Mouse (Mus musculus): Measurements from ENCODE around the gene Scn2b. TPM values are rescaled to one million over a fixed set of nuclear protein-coding genes. Genes with fewer than 3 reads are reported as not detected.

The Scn2b gene
- total RNA-seq, 2 experiments from 2014 or later = 174 to 177 TPM

DNA sequence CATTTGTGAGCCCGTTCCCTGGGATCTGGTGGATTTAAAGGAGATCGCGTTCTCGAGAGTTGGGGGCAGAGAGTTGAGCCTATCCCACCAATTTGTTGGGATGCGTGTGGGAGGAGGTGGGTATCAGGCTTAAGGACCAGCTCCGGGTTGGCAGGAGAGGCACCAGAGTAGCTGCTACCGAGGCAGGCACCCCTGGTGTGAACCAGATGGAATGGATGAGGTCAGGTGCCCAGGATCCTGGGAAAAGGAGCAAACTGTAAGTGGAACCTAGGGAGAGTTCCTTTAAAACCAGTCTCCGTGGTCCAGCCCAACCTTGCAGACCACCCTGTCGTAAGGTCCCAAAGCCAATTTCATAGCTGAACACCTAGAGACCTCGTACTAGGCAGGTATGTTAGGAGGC lies 970 bp downstream of the Scn2b start:
- intact Hi-C loops (cut with DNase I) = loop anchor here (5.0 kb wide), 1 partner anchor 61 kb away; the partner anchor contains the start of gene Mpzl3
- no peak for DNase-seq (ENCODE audit: low spot score in 2 of 2)

DNA sequence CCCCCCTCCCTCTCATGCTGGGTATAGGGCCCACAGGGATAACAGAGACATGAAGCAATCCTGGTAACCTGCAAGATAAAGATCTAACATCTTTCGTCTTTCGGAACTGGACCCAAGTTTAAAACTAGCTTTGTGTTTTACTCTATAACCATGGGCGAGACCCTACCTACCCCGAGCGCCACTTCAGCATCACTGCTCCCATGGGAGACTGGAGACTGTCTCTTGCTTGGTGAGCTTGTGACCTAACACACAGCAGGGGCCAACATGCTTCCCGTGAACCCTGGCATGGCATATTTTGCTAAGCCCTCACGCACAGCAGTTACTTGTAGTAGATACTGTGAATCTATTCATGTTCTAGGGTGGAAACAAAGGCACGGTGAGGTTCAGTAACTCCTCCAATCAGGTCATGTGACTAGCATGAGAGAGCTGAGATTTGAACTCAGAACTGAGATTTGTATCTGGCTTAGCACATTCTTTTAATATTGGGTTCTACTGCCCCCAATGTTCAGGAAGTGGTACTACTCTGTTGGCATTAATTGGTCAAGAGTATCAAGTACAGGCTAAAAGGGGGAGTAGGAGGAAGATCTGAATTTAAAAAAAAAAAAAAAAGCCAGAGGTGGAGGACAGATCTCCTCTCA lies 1.9 kb downstream of the Scn2b start:
- intact Hi-C loops (cut with DNase I) = loop anchor here (5.0 kb wide), 1 partner anchor 62 kb away; the partner anchor contains the start of gene Mpzl3
- DNase-seq (ENCODE audit: low spot score in 2 of 2) = no peak

DNA sequence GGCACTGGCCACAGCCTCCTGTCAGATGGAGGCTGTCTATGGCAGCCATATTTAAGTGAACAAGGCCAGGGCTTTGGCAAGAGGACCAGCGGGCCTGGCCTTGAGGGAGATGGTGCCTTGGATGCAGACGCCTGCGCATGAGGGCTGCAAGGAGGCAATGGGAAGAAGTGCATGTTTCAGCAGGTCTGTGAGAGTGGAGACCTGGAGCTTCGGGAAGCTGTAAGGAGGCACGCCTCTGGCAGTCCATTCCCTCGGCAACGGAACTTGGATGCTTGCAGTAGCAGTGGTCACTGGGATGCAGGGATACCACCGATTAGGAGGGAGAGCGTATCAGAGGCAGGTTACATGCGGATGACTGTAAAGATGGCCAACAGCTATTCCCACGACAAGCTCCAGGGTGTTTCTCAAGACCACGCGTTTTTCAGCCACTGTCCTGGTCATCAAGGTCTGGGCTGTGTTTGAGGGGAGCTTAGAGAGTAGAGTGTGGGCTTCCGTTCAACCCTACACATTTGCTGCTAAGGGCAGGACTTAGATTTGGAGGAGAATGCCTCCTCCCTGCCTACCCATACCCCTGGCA lies 2.5 kb downstream of the Scn2b start:
- no peak for DNase-seq (ENCODE audit: low spot score in 2 of 2)
- intact Hi-C loops (cut with DNase I) = loop anchor here (5.0 kb wide), 1 partner anchor 63 kb away; the partner anchor contains the start of gene Mpzl3

DNA sequence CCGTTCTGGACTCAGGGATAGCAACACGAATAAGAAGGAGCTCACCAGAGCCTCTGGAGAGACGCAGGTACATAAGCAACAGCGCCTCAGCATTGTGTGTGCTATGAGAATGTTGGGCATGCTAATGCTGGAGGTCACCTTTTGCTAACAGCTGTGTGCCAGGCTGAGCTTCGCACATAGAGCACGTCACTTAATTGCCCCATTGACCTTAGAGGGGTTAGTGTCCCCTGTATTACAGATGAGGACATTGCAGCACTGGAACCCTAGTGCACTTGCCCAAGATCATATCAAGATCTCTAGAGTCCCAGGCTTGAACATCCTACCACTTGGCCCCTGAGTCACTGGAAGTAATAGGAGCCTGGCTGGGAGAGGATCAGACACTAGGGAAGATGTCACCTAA lies 3.0 kb downstream of the Scn2b start:
- DNase-seq (ENCODE audit: low spot score in 2 of 2) = no peak
- intact Hi-C loops (cut with DNase I) = no loop called here

DNA sequence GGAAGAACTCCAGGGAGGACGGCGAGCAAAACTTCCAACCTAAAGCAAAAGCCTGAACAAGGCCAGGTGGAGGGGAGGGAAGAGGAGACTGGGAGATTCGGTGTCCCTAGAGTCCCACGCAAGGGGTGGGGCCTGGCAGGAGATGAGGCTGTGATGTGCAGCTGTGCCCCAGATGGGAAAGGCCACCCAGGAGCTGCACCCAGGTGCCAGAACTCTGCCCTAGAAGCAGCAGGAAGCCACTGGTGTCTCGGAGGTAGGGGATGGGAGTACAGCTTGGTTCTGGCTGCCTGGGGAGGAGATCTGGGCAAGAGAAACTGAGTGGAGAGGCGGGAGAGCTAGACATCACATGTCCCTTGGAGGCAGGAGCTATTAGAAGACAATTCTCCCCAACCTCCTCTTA lies 3.4 kb downstream of the Scn2b start:
- intact Hi-C loops (cut with DNase I) = no loop called here
- DNase-seq (ENCODE audit: low spot score in 2 of 2) = peak in 1 of 2 experiments; percentile 33

DNA sequence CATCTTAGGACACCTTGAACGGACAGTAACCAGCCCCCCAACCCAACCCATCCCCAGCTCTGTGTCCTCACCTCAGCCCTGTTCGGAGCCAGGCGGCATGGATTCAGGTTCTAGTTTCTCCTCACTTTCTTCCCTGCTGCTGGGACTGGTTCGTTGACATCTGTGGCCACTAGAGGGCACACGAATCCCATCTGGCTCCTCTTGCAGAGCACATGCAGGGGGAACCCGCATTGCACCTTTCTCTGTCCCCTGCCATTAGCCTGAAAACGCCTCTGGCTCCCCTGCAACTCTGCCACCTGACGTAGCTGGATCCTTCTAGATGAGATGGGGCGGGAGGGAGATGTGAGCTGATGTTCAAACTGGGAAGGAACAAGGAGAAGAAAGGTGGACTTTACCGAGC lies 4.2 kb downstream of the Scn2b start:
- peak; percentile 85 to 87 for DNase-seq (ENCODE audit: low spot score in 2 of 2)
- intact Hi-C loops (cut with DNase I) = no loop called here

DNA sequence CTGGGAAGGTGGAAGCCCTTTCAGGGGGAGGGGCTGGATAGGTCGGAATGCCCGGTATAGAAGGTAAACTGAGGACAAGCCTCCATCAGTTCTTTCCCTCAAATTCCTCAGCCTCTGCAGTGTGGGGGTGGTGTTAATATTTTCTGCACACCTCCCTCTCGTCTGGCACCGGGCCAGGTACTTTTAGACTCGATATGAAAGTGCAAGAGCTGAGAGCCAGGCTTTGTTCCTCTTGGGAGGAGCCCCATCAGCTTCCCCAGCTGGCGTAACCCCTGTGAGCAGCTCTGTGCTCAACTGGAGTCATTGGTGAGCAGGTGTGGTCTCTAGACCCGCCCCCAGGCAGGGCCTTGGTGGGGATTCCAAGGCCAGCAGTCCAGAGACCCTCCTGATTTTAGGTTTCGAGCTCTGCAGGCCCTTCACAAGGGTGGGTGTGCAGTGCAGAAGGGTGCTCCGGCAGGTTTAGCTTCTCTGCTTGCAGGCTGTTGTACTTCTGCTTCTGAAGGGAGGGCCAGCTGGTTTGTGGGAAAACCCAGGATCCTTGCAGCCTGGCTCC lies 4.7 kb downstream of the Scn2b start:
- peak; percentile 87 to 92 for DNase-seq (ENCODE audit: low spot score in 2 of 2)
- intact Hi-C loops (cut with DNase I) = no loop called here

DNA sequence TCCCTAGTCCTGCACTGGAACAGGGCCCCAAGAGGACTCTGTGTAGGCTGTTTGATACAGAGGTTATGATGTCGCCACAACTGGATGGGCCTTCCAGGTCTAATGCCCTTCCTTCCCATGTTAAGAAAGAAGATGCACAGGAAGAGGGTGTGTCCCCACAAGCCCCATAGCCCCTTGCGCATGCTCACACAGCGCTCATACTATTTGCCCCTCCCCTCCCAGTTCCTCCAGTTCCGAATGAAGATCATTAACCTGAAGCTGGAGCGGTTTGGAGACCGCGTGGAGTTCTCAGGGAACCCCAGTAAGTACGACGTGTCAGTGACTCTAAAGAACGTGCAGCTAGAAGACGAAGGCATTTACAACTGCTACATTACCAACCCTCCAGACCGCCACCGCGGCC lies 7.6 kb downstream of the Scn2b start:
- intact Hi-C loops (cut with DNase I) = no loop called here
- no peak for DNase-seq (ENCODE audit: low spot score in 2 of 2)

DNA sequence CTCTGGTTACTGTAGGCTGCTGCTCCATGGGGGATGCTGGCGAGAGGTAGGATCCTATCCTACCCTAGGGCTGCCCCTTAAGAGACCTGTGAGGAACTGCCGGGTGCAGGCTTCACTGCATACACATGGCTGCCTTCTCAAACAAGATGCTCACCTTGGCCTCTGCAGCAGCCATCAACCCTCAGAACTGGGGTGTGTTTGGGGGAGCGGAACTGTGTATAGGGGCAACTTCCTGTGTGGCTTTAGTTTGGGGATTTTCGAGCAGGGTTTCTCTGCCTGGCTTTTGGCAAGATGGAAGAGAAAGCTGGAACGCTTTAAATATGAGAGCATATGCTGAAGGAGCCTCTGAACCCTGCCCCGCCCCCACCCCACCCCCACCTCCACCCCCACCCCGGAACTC lies 9.4 kb downstream of the Scn2b start:
- no peak for DNase-seq (ENCODE audit: low spot score in 2 of 2)
- intact Hi-C loops (cut with DNase I) = no loop called here

DNA sequence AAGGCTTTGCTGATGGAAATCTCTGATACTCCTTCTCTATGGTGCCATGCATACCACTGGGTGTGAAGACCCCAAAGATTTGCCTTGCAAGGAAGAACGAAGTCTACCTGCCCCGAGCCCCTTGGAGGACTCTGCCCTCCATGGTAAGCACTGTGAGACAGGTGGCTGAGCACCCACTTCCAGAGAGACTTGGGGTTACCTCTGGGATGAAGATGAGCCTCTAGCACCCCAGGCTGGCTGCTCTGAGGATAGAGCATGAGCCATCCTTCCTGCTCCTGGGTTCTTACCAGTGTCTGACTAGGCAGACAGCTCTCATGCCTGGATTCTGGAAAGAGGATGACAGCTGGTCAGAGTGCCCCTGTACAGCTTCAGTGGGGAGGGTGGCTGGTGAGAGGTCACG lies 12.5 kb downstream of the Scn2b start:
- intact Hi-C loops (cut with DNase I) = no loop called here
- DNase-seq (ENCODE audit: low spot score in 2 of 2) = no peak

DNA sequence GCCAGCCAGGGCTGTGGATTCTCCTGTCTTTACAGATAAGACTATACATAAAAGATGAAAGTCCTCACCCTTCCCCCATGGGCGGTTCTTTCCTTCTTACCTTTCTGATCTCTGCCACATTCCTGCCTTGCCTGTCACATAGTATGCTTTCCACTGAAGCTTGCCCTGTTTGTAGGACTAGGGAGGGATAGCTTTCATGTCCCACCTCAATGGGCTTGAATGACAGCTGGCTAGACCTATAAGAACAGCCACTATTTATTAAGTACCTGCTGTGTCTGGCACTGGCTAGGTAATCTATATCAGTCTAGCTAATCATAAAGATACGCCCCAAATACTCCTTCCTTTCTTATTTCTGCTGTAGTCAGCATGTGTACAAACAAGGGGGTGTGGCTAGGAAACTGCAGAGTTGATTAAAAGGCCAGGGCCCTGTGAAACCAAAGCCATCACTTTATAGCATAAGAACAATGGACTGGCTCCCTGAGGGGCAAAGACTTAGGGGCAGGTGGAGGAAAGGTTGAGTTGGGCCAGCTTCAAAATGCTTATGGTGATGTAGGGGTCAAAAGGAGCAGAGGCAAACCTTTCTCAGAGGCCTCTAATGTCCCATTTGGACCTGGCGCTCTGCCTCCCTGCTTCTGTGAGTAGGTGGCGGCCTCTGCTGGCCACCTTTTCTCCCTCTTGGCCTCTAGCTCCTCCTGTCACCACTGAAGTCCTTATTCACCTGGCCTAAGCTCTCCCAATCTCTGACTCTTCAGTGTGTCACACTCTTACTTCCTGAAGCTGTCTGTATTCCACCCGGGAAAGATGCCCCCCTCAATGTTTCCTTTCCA lies 16.1 kb downstream of the Scn2b start:
- intact Hi-C loops (cut with DNase I) = no loop called here
- peak in 1 of 2 experiments; percentile 37 for DNase-seq (ENCODE audit: low spot score in 2 of 2)

DNA sequence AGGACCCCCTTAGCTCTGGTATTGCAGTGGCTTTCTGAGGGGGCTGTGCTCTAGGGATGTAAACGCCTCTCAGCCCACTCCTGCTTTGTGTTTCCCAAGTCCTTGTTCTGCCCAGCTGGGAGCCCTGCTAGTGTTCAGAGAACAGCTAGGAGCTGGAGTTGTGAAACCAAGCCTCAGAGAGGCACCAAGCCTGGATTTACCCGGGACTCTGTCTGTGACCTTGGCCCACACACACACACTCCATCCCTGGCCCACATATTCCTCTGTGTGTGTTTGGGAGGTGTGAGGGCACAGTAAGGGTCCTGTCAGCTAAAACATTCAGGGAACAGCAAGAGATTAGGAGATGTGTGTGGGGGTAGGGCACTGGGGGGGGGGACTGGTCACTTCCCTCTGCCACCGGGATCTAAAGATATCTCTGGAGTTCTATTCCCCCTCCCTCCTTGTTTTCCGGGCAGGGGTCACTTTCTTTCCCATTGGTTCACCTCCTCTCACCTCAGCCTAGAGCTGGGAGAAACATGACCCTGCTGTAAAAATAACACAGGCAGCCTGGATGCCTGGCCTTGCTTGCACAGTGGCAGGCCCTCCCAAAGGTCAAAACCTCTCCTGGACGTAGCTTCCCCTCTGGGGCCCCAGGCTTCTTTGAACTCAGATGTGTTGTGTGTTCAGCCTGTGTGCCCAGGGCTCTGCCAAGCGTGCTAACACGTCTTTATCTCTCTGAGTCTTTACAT lies 19.0 kb downstream of the Scn2b start:
- intact Hi-C loops (cut with DNase I) = no loop called here
- no peak for DNase-seq (ENCODE audit: low spot score in 2 of 2)

DNA sequence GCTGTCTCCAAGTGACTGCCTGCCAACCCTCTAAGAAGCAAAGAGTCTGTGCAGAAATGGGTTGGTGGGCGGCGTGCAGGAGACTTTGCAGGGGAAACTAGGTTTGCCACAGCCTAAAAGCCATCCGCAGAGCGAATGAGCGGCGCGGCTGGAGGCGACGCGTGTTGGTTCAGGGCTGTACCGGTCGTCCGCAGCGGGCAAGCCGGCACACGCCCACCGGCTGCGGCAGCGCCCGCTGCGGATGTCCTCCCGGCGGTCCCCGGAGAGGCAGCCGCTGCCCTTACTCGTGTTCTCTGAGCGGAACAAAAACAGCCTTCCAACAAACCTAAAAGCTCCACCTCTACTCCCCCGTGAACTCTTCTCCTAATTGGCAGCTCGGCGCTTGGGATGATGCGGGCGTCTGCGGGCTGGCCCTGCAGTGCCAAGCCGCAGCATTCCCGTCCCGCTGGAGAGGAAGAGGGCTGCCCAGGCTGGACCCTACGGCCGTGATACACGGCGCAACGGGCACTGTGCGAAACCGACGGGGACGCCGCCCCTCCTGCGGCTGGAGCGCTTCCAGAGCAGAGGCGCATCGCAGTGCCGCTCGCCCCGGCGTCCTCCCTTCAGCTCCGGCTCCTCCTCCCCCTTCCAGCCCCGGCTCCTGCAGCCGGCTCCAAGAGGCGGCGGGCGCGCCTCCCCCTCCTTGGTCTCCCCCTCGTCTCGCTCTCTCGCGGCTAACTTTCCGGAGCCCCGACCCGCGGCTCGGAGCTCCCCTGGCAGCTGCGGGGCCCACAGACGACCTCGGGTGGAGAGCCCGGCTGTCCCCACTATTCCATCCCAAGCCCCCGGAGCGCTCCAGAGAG lies 20.8 kb downstream of the Scn2b start, which contains the start of gene Scn4b:
TSS of gene Scn4b (plus strand) at position 205 of the 842 bp plus-strand sequence.
- DNase-seq (ENCODE audit: low spot score in 2 of 2) = peak in 1 of 2 experiments; percentile 34
- intact Hi-C loops (cut with DNase I) = no loop called here

DNA sequence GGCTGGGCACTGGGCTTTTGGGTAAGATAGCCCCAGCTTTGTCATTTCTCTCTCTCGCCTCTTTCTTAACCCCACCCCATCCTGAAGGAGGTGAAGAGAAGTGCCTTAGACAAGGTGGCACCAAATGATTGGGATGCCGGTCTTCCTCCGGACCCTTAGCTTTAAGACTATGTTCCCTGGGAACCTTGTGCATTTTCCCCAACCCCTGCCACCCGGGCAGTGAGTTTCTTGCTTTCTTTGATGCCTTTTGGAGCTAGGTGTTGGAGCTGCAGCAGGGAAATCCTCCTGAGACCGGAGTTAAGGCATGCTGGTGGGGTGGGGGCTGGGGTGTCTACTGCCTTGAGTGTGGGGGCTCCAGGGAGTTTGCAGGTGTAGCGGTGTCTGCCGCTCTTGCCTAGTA lies 21.5 kb downstream of the Scn2b start:
- intact Hi-C loops (cut with DNase I) = no loop called here
- no peak for DNase-seq (ENCODE audit: low spot score in 2 of 2)

DNA sequence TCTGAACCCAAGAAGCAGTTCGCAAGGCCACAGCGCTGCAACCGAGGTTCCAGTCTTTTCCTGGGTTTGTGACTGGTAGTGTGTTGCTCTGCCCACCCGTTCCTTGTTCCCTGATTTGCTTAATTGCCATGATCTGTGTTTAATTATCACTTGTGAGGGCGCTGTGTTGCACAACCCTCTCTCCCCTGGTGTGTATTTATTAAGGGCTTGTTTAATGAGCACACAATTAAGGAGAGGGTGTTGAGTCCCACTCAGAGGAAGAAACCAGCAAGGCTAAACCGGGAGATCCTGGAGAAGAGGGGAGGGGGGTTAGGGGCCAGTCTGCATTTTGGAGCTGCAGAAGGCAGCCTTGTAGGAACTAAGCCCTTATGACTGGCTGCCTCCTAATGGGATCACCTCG lies 23.4 kb downstream of the Scn2b start:
- no peak for DNase-seq (ENCODE audit: low spot score in 2 of 2)
- intact Hi-C loops (cut with DNase I) = loop anchor here (10.0 kb wide), 1 partner anchor 486 kb away; no protein-coding TSS in a partner anchor

DNA sequence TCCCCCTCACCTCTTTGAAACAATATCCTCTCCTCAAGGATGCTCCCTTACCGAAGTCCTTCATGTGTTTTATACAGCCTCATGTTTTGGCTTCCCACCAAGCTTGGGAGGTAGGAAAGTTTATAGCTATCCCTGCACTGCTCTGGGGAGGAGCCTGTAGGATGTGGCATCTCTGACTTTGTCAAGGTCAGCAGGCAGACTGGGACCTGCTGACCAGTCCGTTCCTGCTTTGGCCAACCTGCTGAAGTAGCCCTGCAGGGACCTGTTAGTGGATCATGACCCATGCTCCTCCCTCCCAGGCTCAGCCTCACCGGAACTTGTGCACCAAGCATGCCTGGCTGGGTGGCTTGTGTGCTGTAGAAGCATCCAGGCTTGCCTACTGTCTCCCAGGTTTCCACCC lies 25.1 kb downstream of the Scn2b start:
- DNase-seq (ENCODE audit: low spot score in 2 of 2) = no peak
- intact Hi-C loops (cut with DNase I) = loop anchor here (10.0 kb wide), 1 partner anchor 488 kb away; no protein-coding TSS in a partner anchor

DNA sequence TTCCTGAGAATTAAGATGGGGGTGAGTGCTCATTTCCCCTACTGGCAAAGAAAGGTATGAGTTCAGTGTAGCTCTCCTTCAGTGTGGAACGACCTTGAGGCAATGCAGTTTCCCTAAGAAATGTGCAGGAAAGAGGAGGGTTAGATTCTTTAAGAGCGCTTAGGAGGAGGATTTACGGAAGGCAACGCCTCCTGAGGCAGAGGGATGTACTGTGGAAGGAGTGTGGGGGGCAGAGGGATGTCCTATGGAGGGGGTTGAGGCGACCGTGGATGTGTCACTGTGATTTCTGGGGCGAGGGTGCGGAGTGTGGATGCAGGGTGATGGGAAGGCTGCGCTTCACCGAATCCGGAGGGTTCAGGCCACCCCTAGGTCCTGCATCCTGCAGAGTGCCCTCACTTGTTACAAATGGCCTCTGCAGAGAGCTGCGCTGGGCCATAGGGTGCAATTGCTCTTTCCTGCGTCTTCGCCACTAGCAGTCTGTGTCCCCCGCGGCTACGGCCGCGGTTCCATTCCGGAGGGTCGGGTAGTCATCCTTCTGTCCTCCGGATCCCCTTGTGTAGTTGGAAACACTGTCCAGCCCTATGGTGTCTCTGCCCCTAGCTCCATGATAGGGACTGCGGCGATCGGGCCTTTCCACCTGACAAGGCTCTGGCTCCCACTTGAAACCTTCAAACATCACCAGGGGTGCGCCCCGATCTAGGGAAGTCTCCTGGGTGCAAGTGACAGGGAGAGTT lies 28.1 kb downstream of the Scn2b start:
- intact Hi-C loops (cut with DNase I) = loop anchor here (2.0 to 10.0 kb wide), 3 partner anchors 123 to 491 kb away; partner anchors contain the start of gene Ube4a
- peak; percentile 22 to 36 for DNase-seq (ENCODE audit: low spot score in 2 of 2)

DNA sequence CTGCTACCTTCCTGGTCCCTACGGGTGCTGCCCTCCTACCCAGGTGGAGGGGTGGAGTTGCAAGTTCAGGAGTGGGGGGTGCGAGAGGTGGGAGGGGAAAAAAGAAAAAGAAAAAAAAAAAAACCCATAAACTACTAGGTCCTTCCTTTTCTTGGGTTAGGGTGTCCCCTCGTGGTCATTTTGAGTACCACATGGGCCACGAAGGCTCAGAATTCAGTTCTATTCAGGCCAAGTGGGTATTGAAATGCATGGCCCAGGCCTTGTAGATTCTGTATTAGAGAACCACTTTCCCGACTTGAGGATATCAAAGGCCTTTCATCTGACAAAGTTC lies 28.6 kb downstream of the Scn2b start:
- intact Hi-C loops (cut with DNase I) = loop anchor here (2.0 to 10.0 kb wide), 3 partner anchors 123 to 491 kb away; partner anchors contain the start of gene Ube4a
- peak; percentile 81 to 86 for DNase-seq (ENCODE audit: low spot score in 2 of 2)
